Mouse (Mus musculus): ENCODE measurements around the gene Il1b.
A peak's percentile ranks its signal among the peaks of the same experiment; 100 is the strongest.

Il1b gene

DNA sequence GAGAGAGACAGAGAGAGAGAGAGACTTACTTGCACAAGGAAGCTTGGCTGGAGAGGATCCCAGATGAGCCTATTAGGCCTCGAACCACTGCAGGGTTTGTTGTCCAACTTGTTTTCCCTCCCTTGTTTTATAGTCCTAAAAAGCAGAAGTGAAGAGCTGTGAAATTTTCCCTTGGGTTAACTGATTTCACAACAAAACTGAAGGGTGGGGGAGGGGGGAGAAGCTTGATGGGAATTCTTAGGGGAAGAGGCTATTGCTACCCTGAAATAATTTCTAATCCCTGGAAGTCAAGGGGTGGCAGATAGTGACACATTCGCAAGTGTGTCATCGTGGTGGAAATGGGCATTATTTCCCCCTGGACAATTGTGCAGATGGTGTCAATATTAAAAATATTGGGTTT, at the start of gene Il1b:
Gene Il1b, minus strand, starts transcription at position 101 of the 400 bp plus-strand sequence.
- DNase-seq: no peak

DNA sequence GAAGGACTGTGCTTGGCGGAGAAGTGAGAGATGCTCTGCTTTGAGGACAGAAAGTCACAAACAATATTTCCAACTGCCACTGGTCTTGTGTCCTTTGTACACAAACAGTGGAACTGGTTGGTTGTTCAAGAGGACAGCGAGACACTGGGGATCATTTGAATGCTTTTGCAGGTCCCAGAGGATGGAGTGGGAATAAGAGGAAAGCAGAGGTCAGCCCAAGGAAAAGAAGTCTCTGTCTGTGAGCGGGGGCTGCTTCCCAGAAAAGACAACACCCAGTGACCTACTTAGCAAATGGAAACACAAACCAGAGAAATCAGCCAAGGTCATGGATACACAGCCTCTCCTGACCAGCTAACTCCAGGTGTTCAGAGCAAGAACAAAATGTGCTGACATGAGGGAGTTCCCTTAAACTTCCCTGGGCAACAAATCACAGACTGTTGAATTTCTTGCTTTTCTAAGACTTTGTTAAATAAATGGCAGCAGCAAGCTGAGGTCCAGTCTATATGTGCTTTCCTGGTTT, 48.5 kb upstream of the Il1b start:
- no peak for DNase-seq

DNA sequence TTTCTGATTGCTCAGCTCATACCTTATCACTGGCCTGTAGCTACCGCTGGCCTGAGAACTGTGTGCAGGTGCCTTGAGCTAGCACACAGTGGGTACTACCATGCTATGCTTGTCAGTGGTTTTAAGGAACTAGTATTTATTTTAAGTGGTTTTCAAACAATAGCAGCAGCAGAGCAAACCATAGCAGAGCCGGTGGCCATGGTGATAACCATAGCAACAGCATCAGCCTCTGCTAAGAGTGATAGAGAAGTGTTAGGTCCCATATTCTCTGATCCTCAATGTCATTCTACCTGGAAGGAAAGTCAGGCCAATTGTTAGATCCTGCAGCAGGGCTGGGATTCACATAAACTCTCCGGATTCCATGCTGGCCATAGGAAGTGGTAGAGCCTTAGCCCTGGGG, 43.7 kb upstream of the Il1b start:
- no peak for DNase-seq

DNA sequence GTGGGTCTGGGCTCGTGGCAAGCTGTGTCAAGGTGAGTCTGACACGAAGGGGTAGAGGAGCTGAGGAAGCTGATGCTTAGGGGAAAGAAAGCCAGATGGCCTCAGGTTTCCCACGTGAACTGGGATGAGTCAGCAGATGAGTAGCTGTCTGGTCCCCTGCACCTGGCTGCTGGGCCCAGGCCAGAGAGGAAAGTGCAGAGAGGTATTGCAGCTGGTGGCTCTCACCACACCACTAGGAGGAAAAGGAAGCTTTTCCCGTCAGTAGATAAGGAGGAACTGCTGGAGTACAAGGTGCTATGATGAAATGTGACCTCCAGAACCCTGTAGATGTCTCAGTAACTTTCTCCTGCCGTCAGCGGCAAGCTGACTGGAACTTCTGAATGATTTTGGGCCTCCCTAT, 42.5 kb upstream of the Il1b start:
- peak; percentile 17 for DNase-seq

DNA sequence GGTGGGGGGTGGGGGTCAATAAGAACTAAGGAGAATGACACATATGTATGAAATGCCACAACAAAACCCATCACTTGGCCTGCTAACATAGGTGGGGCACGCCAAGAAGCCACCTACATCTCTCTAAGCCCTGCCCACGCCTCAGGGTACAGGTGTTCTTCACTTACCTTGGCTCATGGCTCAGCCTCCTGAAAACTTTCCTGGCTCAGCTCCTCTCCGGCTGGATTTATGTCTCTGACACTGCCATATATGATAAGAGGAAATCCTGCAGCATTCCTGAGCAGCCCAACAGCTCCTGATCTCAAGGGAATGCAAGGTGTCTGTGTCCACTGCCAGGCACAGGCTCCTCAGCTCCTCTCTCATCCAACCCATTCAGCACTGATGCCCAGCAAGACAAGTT, 40.7 kb upstream of the Il1b start:
- DNase-seq: no peak

DNA sequence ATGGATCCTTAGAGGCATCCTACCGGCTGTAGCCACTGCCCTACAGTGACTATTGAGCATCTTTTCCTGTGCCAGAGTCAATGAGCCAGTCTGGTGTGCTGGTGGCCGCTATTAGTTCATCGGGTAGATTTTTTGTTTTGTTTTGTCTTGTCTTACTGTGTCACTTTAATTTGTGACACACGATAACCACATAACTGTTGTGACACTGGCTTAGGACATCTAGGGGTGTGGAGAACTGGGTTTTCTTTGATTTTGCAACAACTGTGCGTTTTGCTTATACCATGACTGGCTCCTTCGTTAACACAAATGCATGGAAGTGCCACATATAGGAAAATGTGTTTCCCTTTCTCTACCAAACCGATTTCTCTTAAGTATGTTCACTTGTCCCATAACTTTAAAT, 39.4 kb upstream of the Il1b start:
- no peak for DNase-seq

DNA sequence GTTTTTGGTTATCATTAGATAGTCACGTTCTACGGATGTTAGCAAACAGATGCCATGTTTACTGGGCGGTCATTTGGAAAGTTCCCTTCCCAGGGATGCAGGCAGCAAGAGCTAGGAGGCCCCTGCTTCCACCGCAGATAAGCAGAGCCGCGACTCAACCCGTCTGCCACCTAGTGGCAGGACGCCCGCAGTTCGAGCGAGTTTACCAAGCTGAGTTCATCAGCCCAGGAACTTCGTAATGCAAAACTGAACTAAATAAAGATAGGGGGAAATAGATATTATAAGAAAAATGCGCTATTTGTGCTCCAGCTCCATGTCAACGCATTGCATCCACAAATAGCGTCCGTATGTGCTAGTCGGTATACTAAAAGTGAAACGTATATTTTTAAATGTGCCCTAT, 37.5 kb upstream of the Il1b start:
- DNase-seq: peak; percentile 58

DNA sequence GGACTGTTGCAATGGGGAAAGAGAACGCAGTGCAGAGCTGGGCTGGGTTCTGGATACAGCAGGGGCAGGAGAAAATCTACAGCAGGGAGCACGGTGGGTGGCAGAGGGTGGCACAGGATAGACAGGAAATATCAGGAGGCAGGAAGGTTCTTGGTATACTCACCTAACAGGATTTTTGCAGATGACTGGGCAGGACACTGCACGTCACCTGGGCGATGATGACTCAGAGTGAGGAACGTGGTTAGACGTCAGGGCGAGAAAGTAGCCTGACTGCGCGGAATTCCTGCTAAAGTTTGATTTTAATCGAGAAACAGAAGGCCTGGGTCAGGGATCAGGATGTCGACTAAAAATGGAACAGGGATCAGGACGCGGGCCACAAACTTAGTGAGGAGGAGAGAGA, 36.7 kb upstream of the Il1b start:
- DNase-seq: no peak

DNA sequence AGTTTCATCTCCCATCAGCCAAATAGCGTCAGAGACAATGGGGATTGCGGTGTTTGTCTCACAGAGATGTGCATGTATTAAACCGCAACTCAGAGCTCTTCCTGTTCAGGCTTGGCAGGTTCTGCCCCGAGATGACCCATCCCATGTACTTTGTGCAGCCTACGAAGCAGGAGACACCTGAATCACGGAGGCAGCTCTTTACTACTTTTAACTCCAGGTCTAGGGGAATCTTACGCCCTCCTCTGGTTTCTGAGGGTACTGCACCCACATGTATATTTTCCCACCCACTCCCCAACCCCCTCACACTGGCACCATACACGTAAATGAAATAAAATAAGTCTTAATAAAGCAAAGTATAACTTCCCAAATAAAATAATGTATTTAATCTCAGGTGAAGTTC, 35.6 kb upstream of the Il1b start:
- DNase-seq: no peak

DNA sequence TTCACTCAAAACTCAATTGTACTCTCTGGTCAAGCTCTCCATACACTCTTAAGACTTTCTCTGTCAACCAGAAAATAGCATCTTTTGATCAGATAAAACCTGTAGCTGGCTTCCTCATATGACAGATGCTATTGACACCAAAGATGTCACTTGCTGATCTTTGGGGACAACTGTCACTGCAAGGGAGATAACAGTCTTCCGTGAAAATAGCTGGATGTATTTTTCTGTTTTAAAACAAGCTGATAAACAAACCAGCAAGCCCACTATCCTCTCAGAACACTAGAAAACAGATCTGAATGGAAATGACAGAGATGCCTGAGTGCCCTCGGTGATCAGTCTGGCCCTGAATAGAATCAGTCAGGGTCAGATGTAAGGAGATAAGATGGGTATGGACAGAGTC, 32.8 kb upstream of the Il1b start:
- DNase-seq: no peak

DNA sequence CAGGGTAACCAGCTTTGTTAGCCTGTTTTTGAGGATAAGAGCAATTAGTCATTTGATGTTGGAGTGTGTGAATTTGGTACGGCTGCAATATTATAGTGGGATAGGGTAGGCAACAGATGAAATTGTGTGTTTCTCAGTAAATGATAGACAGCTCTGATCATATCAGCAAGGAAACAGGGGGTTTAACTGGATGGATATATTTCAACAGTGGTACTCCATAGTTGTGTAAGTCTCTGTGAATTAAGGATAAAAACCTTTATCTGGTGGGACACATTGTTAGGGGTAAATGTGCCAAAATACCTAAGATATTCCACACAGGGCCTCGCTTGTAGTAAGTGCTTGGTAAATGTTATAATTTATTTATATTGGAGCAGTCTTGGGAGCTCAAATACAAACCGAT, 31.4 kb upstream of the Il1b start:
- no peak for DNase-seq

DNA sequence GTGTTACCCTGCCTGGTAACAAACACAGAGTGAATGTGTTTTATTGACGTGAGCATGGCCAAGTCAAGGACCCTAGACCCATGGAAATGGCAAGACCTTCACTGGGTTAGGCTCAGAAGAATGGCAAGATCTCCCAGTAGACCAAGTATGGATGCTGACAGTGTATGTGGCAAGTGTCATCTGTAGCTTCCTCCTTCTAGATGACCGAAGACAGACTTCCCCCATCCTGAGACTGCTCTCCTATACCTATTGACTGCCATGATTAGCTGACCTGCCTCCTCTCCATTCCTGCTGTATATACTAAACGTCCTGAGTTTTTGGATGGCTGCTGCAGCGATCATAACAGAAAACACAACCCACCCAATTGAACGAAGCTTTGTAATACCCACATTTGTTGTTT, 30.9 kb upstream of the Il1b start:
- DNase-seq: no peak

DNA sequence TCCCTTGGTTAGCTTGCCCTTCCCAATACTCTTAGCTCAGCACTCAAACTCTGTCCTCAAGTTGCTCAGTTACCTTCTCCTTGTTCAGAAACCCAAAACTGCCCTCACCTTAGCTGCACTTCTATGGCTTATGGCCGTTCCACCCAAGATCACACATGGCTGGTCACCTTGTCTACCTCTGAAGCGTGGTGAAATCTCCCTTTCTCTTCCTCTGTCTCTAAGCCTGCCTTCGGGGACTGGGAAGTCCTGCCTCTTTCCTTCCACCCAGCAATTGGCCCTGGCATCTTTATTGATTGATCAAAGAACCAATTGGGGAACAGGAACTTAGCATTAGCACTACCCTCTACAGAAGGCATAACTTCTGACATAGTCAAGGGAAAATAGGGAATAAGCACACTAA, 27.2 kb upstream of the Il1b start:
- DNase-seq: no peak

DNA sequence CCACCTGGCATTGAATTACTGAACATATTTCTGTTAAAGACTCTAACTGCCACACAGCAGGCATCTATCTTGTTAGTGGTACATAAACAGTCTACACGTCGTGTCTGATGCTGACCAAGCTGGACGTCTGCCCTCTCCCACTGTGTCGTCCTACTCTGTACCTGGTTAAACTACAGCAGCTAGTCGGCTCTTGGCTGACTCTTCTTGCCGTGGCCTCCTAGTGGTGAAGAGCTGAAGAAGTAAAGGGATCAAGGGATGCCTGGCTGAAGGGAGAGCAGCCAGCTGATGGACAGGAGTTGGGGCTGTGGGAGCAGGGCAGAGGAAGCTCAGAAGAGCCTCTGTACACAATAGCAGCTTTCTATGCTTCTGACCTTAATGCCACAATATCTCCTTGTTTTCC, 22.6 kb upstream of the Il1b start:
- DNase-seq: peak; percentile 8

DNA sequence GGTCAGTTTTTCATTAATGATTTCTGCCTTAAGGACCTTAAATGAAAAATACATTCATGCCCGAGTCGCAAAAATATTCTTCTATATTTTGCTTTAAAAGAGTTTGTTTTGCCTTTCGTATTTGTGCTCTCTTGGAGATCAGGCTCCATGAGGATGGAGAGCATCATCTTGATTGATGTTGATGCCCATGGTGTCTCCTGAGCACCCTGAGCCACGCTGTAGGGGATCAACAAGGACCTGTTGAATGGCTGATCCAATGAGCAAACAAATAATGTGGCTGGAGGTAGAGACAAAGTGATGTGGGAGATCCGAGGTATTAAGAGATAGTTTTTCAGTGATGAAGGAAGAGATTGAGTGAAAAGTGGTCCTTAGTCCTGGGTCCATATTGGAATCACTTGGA, 19.2 kb upstream of the Il1b start:
- no peak for DNase-seq

DNA sequence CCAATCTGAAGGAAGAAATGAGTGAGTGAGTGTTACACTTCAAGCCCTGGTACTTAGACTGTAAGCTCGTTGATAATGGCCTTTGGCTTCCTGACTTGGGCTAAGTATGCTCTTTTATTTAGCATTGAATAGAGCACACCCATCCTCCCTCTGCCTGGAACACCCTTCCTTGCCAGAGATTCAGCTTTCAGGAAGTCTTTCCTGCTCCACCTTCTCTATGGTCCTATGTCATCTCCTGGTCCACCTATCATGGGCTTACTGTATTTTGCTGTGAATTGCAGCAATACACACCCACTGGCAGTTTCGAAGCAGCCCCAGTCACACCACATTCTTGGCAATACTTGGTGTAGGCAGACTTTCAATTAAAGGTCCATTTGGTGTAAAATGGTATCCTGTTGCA, 18.4 kb upstream of the Il1b start:
- DNase-seq: no peak

DNA sequence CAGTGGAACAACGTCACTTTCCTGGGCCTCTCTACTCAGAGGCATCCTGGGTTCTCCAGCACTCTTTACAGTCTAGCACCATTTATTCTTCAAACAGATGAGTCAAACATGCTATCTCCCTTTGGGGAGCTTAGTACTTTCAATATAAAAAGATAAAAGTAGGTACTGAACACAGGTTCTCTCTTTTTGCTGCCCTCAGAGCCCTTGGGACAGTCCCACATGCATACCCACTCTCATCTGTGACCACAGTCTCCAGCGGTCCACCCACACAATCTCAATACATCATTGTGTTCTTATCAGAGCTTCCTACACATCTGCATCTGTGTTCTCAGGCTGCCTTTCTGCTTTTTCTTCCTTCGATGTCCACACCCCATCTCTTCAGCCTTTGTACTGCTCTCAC, 14.4 kb upstream of the Il1b start:
- DNase-seq: no peak

DNA sequence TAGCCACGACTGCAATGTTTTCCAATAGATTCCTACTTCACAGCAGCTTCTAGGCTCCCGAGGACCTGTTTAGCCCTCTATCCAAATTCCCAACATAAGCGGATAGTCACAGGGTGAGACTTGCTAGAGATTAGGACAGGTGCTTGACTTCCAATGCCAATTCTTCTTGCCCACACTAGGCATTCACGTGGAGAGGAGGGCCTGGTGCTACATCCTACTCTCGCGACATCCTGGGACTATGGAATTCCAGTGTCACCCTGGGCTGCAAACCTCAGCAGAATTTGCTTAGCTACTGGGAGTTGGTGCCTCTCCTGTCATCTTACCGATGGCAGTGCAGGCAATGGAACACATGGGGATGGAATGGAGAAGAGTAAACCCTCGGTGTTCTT, 13.3 kb upstream of the Il1b start:
- no peak for DNase-seq

DNA sequence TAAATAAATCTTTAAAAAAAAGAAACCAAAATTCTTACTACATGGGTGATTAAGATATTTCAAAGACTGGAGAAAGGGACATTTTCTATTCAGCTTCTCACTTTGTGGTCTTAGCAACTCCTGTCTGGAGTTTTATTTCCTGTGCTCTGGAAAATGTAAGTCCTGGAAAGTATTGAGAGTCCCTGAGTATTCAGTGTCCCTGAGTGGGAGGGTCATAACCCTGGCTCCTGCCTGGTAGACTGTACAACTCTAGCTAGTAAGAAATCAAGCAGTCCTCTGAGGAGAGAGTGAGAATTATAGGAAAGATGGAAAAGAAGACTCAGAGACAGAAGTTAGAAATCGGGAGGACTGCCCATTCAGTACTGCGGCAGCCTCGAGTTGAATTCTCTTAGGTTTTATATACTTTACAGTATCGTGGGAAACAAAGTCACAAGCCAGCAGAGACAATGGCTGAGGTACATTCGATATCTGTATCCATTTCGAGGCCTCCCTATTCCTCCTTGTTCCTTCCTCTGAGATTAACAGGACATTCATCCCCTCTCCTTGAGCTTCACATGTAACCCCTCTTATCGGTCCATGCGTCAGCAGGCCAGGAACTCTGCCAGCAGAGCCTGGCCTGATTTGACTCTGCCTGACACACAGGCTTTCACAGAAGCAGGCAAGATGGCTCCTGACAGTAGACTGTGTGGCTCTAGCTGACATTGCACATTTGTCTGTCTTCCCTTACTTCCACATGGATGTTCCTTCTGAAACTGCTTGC, 12.8 kb upstream of the Il1b start:
- no peak for DNase-seq

DNA sequence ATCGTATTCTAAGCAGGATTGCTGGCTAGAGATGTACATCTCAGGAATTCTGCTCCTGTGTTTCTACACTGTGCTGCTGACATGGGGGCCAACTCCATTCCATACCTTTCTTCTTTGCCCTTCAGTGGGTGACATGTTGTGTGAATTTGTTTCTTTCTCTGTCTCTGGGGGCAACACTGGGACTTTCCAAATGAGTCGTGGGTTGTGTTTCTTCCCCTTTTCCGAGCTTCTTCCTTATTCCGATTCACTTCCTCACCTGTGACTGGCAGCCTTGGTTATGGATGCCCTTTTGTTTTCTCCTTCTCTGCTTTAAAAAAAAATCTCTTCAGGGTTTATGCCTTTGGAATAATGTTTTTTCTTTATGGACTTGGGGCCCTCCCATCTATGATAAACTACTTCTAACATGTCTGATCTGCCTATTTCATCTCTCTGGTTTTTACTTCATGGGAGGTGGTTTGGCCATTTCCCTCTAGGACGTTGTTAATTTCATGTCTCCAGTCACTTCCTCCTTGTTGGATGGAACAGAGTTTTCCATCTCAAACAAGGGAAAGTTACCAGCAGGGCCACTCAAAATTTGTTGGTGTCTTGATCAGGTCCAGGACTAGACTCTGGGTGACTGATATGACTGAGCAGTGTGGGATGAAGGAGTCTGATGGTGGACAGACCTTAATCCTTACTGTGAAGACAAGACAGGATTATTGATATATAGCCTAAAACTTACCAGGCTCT, 10.0 kb upstream of the Il1b start:
- no peak for DNase-seq

DNA sequence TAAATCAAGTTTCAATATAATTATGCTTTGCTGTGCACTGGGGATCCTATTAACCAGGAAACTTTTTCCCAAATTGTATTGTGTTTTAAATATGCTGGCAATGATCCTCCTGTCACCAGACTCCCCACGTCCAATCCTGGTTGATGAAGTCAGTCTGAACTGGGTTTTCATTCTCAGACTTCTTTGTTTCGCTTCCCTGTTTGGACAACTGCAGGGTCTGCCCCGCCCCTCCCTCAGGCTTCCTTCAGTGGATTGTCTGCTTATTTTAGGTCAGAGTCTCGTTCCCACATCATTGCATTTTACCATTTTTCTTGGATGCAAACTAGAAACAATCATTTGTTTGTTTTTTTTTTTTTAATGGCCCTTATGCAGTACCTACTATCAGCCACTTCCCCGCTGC, 9.3 kb upstream of the Il1b start:
- no peak for DNase-seq

DNA sequence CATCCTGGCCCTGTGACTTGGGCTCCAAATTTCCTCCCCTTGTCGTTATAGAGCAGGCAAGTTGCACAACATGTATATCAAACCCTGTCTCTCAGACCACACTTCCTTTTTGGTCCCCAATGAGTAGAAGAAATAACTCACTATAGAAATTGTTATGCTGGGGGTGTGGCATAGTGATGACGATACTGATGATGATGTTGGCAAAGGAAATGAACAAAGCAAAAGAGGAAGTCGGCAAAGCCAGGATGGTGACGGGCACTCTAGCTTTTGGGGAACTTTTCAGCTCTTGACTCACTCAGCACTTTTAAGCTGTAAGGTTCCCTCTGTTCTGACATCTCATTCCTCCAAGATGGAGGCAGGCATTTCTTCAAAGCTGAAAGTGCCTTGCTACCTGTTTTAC, 2.4 kb upstream of the Il1b start:
- no peak for DNase-seq

DNA sequence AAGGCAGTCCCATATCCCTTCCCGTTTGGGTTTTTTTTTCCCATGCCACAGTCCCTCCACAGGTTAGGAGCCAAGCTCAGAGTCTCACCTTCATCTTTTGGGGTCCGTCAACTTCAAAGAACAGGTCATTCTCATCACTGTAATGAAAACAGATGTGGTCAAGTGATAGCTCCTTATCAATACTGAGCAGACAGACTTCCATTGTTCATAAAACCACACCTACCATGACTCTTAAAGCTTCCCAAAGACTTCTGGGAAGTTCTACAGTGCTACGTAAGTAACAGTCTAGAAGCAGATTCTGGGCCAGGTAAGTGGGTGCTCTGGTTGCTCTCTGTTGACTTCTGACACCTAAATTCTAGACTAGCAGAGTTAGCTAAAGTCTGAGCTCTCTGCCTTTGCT, 1.3 kb downstream of the Il1b start:
- no peak for DNase-seq

DNA sequence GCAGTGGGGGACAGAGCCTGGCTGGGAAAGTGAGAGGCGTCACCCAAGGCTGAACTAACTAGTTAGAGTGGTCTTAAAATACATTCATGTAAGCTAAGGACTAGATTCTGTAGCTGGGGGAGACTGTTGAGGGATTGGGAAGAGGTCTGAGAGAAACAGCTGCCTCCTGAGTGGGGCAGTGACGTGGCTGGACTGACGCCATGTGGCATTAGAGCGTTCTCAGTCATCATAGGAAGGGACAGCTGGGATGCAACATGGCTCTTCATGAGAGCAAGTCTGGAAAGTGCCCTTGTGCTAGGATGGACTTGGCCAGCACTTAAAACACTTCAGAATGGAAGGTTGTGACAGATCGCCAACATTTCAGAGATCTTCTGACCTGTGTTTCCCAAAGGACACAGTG, 2.1 kb downstream of the Il1b start:
- DNase-seq: no peak

DNA sequence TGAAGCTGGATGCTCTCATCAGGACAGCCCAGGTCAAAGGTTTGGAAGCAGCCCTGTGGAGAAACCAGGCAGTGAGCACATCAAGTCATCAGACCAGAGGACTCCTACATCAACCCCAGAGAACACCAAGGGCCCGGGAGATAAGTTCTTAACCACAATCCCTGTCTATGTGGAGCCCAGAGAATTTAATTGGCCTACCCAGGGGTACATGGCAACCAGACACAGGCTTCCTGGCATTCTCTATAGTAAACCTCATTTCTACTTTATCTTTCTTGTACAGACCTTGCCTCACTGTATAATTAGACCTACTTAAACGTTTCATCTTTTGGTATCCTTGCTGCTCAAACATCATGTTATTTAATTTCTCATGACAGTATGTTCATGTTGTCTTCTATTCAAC, 2.8 kb downstream of the Il1b start:
- no peak for DNase-seq
